Mouse (Mus musculus) C2C12 (cell line): ENCODE results near the gene Mettl15.

Experiments
- CEBPB ChIP-seq: IDR thresholded peaks from one replicate; pipeline ENCODE4 v1.6.1; 2011; ENCODE audit warnings: low read depth, mild to moderate bottlenecking, control low read depth, moderate library complexity
- CTCF ChIP-seq: IDR thresholded peaks from one replicate; pipeline ENCODE4 v1.5.1; 2011; ENCODE audit not compliant: control insufficient read depth, insufficient read depth, insufficient read length
- MAX ChIP-seq: IDR thresholded peaks from one replicate; pipeline ENCODE4 v1.6.1; 2011; ENCODE audit warnings: mild to moderate bottlenecking, control low read depth
- MYOD1 ChIP-seq: IDR thresholded peaks from one replicate; pipeline ENCODE4 v1.6.1; 2011; ENCODE audit warnings: low read depth; ENCODE audit not compliant: control insufficient read depth, insufficient read length
- MYOG ChIP-seq: IDR thresholded peaks from one replicate; pipeline ENCODE4 v1.6.1; 2011; ENCODE audit not compliant: control insufficient read depth, insufficient read length; ENCODE audit errors: extremely low read depth
- USF1 ChIP-seq: IDR thresholded peaks from one replicate; pipeline ENCODE4 v1.6.1; 2011; ENCODE audit warnings: low read depth, mild to moderate bottlenecking, control low read depth, moderate library complexity

GRCm38 (mm10) chr2:109156131-109156530 is 124.4 kb downstream of the Mettl15 start:
- TF ChIP-seq CTCF (no peak), MYOD1 (no peak), USF1 (no peak), MAX (no peak), MYOG (no peak), CEBPB (no peak)
